Mouse (Mus musculus) layer of hippocampus, adult 9-10 months (tissue): ENCODE data around the gene Rbm4.
"Not testable (repeated sequence)": the region's sequence is repeated elsewhere in the genome, so short reads cannot be mapped to it uniquely, and the experiment has no call there.

Experiments
- DNase-seq: peaks from one replicate; pipeline ENCODE4 v3.0.0; 2022; ENCODE audit warnings: low spot score

Rbm4 gene

GRCm38 (mm10) chr19:4793831-4794422 lies at the start of gene Rbm4:
TSS of gene Rbm4 (minus strand) at chr19:4793901.
- DNase-seq: peak; percentile 99

GRCm38 (mm10) chr19:4842611-4843010 lies 48.9 kb upstream of the Rbm4 start:
- no peak for DNase-seq

GRCm38 (mm10) chr19:4840848-4841247 lies 47.1 kb upstream of the Rbm4 start:
- DNase-seq: no peak

- peak; percentile 88 for DNase-seq
These were observed 45.4 kb upstream of the Rbm4 start, which contains the start of the genes Ccs and Ccdc87 for GRCm38 (mm10) chr19:4839149-4839548. TSS of gene Ccs (minus strand) at chr19:4839332. TSS of gene Ccdc87 (plus strand) at chr19:4839366.

- DNase-seq: no peak
These were observed 44.9 kb upstream of the Rbm4 start for GRCm38 (mm10) chr19:4838526-4839140.

- no peak for DNase-seq
These were observed 43.3 kb upstream of the Rbm4 start for GRCm38 (mm10) chr19:4837049-4837448.

- DNase-seq: no peak
These were observed 42.4 kb upstream of the Rbm4 start for GRCm38 (mm10) chr19:4836096-4836495.

GRCm38 (mm10) chr19:4833977-4834376 lies 40.3 kb upstream of the Rbm4 start:
- no peak for DNase-seq

- no peak for DNase-seq
These were observed 35.5 kb upstream of the Rbm4 start for GRCm38 (mm10) chr19:4829156-4829555.

- DNase-seq: no peak
These were observed 34.9 kb upstream of the Rbm4 start for GRCm38 (mm10) chr19:4828444-4829114.

GRCm38 (mm10) chr19:4820678-4821303 lies 27.1 kb upstream of the Rbm4 start:
- DNase-seq: no peak

- DNase-seq: no peak
These were observed 23.6 kb upstream of the Rbm4 start for GRCm38 (mm10) chr19:4817182-4817835.

GRCm38 (mm10) chr19:4813015-4813414 lies 19.3 kb upstream of the Rbm4 start:
- no peak for DNase-seq

- not testable (repeated sequence) for DNase-seq
These were observed 18.7 kb upstream of the Rbm4 start for GRCm38 (mm10) chr19:4812334-4812949.

- DNase-seq: no peak
These were observed 18.2 kb upstream of the Rbm4 start for GRCm38 (mm10) chr19:4811909-4812242.

- peak; percentile 98 for DNase-seq
These were observed 17.6 kb upstream of the Rbm4 start, which contains the start of the genes Gm21992 and Rbm14 for GRCm38 (mm10) chr19:4811063-4811908. TSS of gene Gm21992 (minus strand) at chr19:4811612. TSS of gene Rbm14 (minus strand) at chr19:4811634.

GRCm38 (mm10) chr19:4810746-4811062 lies 17.0 kb upstream of the Rbm4 start:
- no peak for DNase-seq

- no peak for DNase-seq
These were observed 16.6 kb upstream of the Rbm4 start for GRCm38 (mm10) chr19:4810309-4810708.

- no peak for DNase-seq
These were observed 9.6 kb upstream of the Rbm4 start for GRCm38 (mm10) chr19:4803283-4803682.

- DNase-seq: no peak
These were observed 9.0 kb upstream of the Rbm4 start for GRCm38 (mm10) chr19:4802691-4803091.

GRCm38 (mm10) chr19:4799083-4799482 lies 5.4 kb upstream of the Rbm4 start:
- DNase-seq: no peak
